Mouse (Mus musculus): ENCODE results near the gene Timm8a2.
A peak's percentile ranks its signal among the peaks of the same experiment; 100 is the strongest.
"Not testable (repeated sequence)": the region's sequence is repeated elsewhere in the genome, so short reads cannot be mapped to it uniquely, and the experiment has no call there.

The Timm8a2 gene

GRCm38 (mm10) chr14:122060642-122061041 is 26.2 kb downstream of the Timm8a2 start:
- peak; percentile 77 to 84 for DNase-seq (ENCODE audit: low spot score in 2 of 2)

GRCm38 (mm10) chr14:122061376-122061775 is 26.9 kb downstream of the Timm8a2 start:
- no peak for DNase-seq (ENCODE audit: low spot score in 2 of 2)

- no peak for DNase-seq (ENCODE audit: low spot score in 2 of 2)
Measured at GRCm38 (mm10) chr14:122062411-122063090, 28.1 kb downstream of the Timm8a2 start.

GRCm38 (mm10) chr14:122063599-122063998 is 29.1 kb downstream of the Timm8a2 start:
- DNase-seq (ENCODE audit: low spot score in 2 of 2) = no peak

- peak; percentile 51 to 74 for DNase-seq (ENCODE audit: low spot score in 2 of 2)
Measured at GRCm38 (mm10) chr14:122064519-122064918, 30.0 kb downstream of the Timm8a2 start.

- DNase-seq (ENCODE audit: low spot score in 2 of 2) = no peak
Measured at GRCm38 (mm10) chr14:122066243-122066642, 31.8 kb downstream of the Timm8a2 start.

GRCm38 (mm10) chr14:122068036-122068435 is 33.6 kb downstream of the Timm8a2 start:
- DNase-seq (ENCODE audit: low spot score in 2 of 2) = not testable (repeated sequence)

- no peak for DNase-seq (ENCODE audit: low spot score in 2 of 2)
Measured at GRCm38 (mm10) chr14:122068801-122069695, 34.6 kb downstream of the Timm8a2 start.

- DNase-seq (ENCODE audit: low spot score in 2 of 2) = no peak
Measured at GRCm38 (mm10) chr14:122069948-122070347, 35.5 kb downstream of the Timm8a2 start.

GRCm38 (mm10) chr14:122073422-122073821 is 38.9 kb downstream of the Timm8a2 start:
- no peak for DNase-seq (ENCODE audit: low spot score in 2 of 2)

- DNase-seq (ENCODE audit: low spot score in 2 of 2) = no peak
Measured at GRCm38 (mm10) chr14:122074360-122074759, 39.9 kb downstream of the Timm8a2 start.

- DNase-seq (ENCODE audit: low spot score in 2 of 2) = no peak
Measured at GRCm38 (mm10) chr14:122075485-122076200, 41.2 kb downstream of the Timm8a2 start.

GRCm38 (mm10) chr14:122077017-122077416 is 42.5 kb downstream of the Timm8a2 start:
- no peak for DNase-seq (ENCODE audit: low spot score in 2 of 2)

- DNase-seq (ENCODE audit: low spot score in 2 of 2) = peak in 1 of 2 experiments; percentile 49
Measured at GRCm38 (mm10) chr14:122079428-122079827, 45.0 kb downstream of the Timm8a2 start.

GRCm38 (mm10) chr14:122079921-122080320 is 45.4 kb downstream of the Timm8a2 start:
- no peak for DNase-seq (ENCODE audit: low spot score in 2 of 2)

- DNase-seq (ENCODE audit: low spot score in 2 of 2) = no peak
Measured at GRCm38 (mm10) chr14:122081308-122081707, 46.8 kb downstream of the Timm8a2 start.

- no peak for DNase-seq (ENCODE audit: low spot score in 2 of 2)
Measured at GRCm38 (mm10) chr14:122083499-122083898, 49.0 kb downstream of the Timm8a2 start.

- DNase-seq (ENCODE audit: low spot score in 2 of 2) = no peak
Measured at GRCm38 (mm10) chr14:122087956-122088355, 53.5 kb downstream of the Timm8a2 start.

Measured in right cerebral cortex, postnatal 10 days (tissue).